Mouse (Mus musculus) heart, postnatal 10 days (tissue): ENCODE measurements around the gene Trim12c. TPM values are rescaled to one million over a fixed set of nuclear protein-coding genes. Genes with fewer than 3 reads are reported as not detected.

Experiments
- total RNA-seq, 2 experiments: library from RNA; stranded (reverse); gene quantifications; 2 replicates each; pipeline ENCODE4 v1.2.3; 2021

Trim12c gene
- total RNA-seq, 2 experiments from 2014 or later, result 4.5 to 4.9 TPM

Other genes with a start within 250 kb of the Trim12c start
- not detected for gene Olfr646, start 248.5 kb downstream of the Trim12c start, total RNA-seq
- not detected for gene Ubqln5, start 223.5 kb downstream of the Trim12c start, total RNA-seq
- not detected for gene Olfr643, start 216.0 kb downstream of the Trim12c start, total RNA-seq
- gene Ubqln3, start 210.1 kb downstream of the Trim12c start, total RNA-seq, result not detected
- not detected for gene Ubqlnl, start 202.8 kb downstream of the Trim12c start, total RNA-seq
- gene Olfm5, start 188.5 kb downstream of the Trim12c start, total RNA-seq, result not detected
- gene Olfr648, start 170.0 kb downstream of the Trim12c start, total RNA-seq, result not detected
- not detected for gene Olfr649, start 157.4 kb downstream of the Trim12c start, total RNA-seq
- 1 to 10 TPM in 1 of 2 experiments, under 1 TPM in 1; 0.45 to 1.7 TPM for gene Trim6, start 134.6 kb downstream of the Trim12c start, total RNA-seq
- gene Trim34a, start 108.9 kb downstream of the Trim12c start, total RNA-seq, result 1 to 10 TPM; 3.9 to 4.8 TPM
- 1 to 10 TPM; 2.2 to 3.4 TPM for gene Trim5, start 65.3 kb downstream of the Trim12c start, total RNA-seq
- 1 to 10 TPM; 7.0 to 7.2 TPM for gene Trim12a, start 37.9 kb downstream of the Trim12c start, total RNA-seq
- under 1 TPM; 0.26 to 0.35 TPM for gene Trim34b, start 23.9 kb downstream of the Trim12c start, total RNA-seq
- not detected for gene Trim30b, start 16.5 kb upstream of the Trim12c start, total RNA-seq
- not detected for gene Trim30c, start 47.5 kb upstream of the Trim12c start, total RNA-seq
- 1 to 10 TPM; 1.6 to 2.5 TPM for gene Trim30a, start 111.8 kb upstream of the Trim12c start, total RNA-seq
- under 1 TPM; 0.26 to 0.67 TPM for gene Trim30d, start 154.5 kb upstream of the Trim12c start, total RNA-seq
- gene Olfr651, start 196.8 kb upstream of the Trim12c start, total RNA-seq, result not detected
- gene Olfr652, start 207.5 kb upstream of the Trim12c start, total RNA-seq, result not detected
- not detected for gene Olfr653, start 224.0 kb upstream of the Trim12c start, total RNA-seq
- gene Olfr654, start 233.7 kb upstream of the Trim12c start, total RNA-seq, result not detected
- gene Olfr655, start 248.4 kb upstream of the Trim12c start, total RNA-seq, result not detected